Mouse (Mus musculus) forebrain, embryonic 12.5 days (tissue): ENCODE measurements around the gene Cers3. TPM values are rescaled to one million over a fixed set of nuclear protein-coding genes. Genes with fewer than 3 reads are reported as not detected.

Source experiments
- ATAC-seq: fragments of 200-750 bp; cut with Nextera tagmentation; 2 replicates; pipeline ENCODE4 v1.8.0; 2017; ENCODE audit warnings: moderate TSS enrichment; ENCODE audit not compliant: low FRiP score
- H3K27ac ChIP-seq: fragments of 300-500 bp; sonication (generic); 2 replicates; pipeline ENCODE4 v1.5.1; 2016; ENCODE audit warnings: mild to moderate bottlenecking
- H3K27me3 ChIP-seq: fragments of 300-500 bp; sonication (generic); 2 replicates; pipeline ENCODE4 v1.6.1; 2016; ENCODE audit warnings: mild to moderate bottlenecking
- H3K36me3 ChIP-seq: fragments of 300-500 bp; sonication (generic); replicated peaks from 2 replicates; pipeline ENCODE4 v1.6.1; 2016; ENCODE audit warnings: mild to moderate bottlenecking
- H3K4me1 ChIP-seq: fragments of 300-500 bp; sonication (generic); 2 replicates; pipeline ENCODE4 v1.6.1; 2016
- H3K4me2 ChIP-seq: fragments of 300-500 bp; sonication (generic); 2 replicates; pipeline ENCODE4 v1.6.1; 2016; ENCODE audit warnings: mild to moderate bottlenecking, moderate library complexity
- H3K4me3 ChIP-seq: fragments of 300-500 bp; sonication (generic); replicated peaks from 2 replicates; pipeline ENCODE4 v1.5.1; 2016; ENCODE audit warnings: mild to moderate bottlenecking
- H3K9ac ChIP-seq: fragments of 300-500 bp; sonication (generic); 2 replicates; pipeline ENCODE4 v1.6.1; 2016; ENCODE audit warnings: mild to moderate bottlenecking
- H3K9me3 ChIP-seq: fragments of 300-500 bp; sonication (generic); 2 replicates; pipeline ENCODE4 v1.6.1; 2016
- WGBS: fragments of 180-500 bp; shearing (Covaris S2); methylation state at CpG from one replicate; pipeline ENCODE4 v1.1.7; 2016; 5-methylcytosine and 5-hydroxymethylcytosine counted together
- polyA plus RNA-seq: library from polyadenylated mRNA; unstranded; fragments of >200 nt; fragmentation: Nextera tagmentation; extraction: Ambion mirVana; gene quantifications from 2 replicates; pipeline ENCODE4 v1.2.1, GENCODE M21; 2016

Gene Cers3
- polyA plus RNA-seq, 1 experiment from 2014 or later, result 1.4 TPM

GRCm38 (mm10) chr7:66812737-66813136, 69.4 kb downstream of the Cers3 start:
- Histone ChIP-seq H3K27ac (no peak overlapping the region), H3K9ac (no peak overlapping the region), H3K36me3 (no peaks in the 10 kb centered on the region), H3K4me2 (no peak overlapping the region), H3K4me1 (no peaks in the 10 kb centered on the region), H3K4me3 (no peak overlapping the region), H3K9me3 (no peaks in the 10 kb centered on the region), H3K27me3 (no peaks in the 10 kb centered on the region)
- ATAC-seq, result no peak
- 75% methylated on average over 9 of the region's 9 CpGs for WGBS

- ATAC-seq, result no peak
- 74% methylated on average over 1 of the region's 1 CpGs for WGBS
- Histone ChIP-seq H3K4me2 (no peak overlapping the region), H3K27ac (no peak overlapping the region), H3K4me1 (no peaks in the 10 kb centered on the region), H3K27me3 (no peaks in the 10 kb centered on the region), H3K36me3 (no peaks in the 10 kb centered on the region), H3K4me3 (no peak overlapping the region), H3K9ac (no peak overlapping the region), H3K9me3 (no peaks in the 10 kb centered on the region)
Observed at GRCm38 (mm10) chr7:66813172-66813571, 69.9 kb downstream of the Cers3 start.

DNA sequence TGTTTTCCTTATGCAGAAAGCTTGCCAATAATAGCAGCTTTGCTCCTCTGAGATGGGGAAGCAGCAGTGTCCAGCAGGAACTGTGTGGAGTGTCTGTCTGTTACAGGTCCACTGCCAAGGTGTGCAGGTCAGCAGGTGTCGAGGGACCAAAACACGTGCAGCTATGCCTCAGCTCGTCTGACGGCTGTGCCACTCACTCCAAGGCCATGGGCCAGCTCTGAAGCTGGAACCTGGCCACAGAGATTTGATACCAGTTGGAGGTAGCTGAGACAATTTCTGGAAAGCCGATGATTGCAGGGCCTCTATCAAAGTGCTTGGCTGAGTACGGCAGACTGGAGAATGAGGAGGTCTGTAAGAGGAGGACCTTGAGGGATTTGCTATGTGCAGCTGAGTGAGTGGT, 72.2 kb downstream of the Cers3 start:
- no peak for ATAC-seq
- Histone ChIP-seq H3K4me1 (no peaks in the 10 kb centered on the region), H3K4me3 (no peak overlapping the region), H3K9ac (no peak overlapping the region), H3K36me3 (no peaks in the 10 kb centered on the region), H3K4me2 (no peak overlapping the region), H3K27ac (no peak overlapping the region), H3K27me3 (no peaks in the 10 kb centered on the region), H3K9me3 (no peaks in the 10 kb centered on the region)
- 89% methylated on average over 6 of the region's 6 CpGs for WGBS

- Histone ChIP-seq H3K27me3 (no peaks in the 10 kb centered on the region), H3K9me3 (no peaks in the 10 kb centered on the region), H3K27ac (no peak overlapping the region), H3K4me1 (no peaks in the 10 kb centered on the region), H3K4me3 (no peak overlapping the region), H3K4me2 (no peak overlapping the region), H3K9ac (no peak overlapping the region), H3K36me3 (no peaks in the 10 kb centered on the region)
- ATAC-seq, result no peak
- 29% methylated on average over 6 of the region's 6 CpGs for WGBS
Observed at GRCm38 (mm10) chr7:66820034-66820433, 76.7 kb downstream of the Cers3 start.

GRCm38 (mm10) chr7:66830803-66831202, 87.5 kb downstream of the Cers3 start:
- H3K9ac ChIP-seq, result no peak overlapping the region
- no peak overlapping the region for H3K27ac ChIP-seq
- no peaks in the 10 kb centered on the region for H3K4me1 ChIP-seq
- no peak overlapping the region for H3K4me3 ChIP-seq
- no peaks in the 10 kb centered on the region for H3K9me3 ChIP-seq
- H3K27me3 ChIP-seq, result 0 out of 2 replicates have a peak, but pooled peaks cover 6% of the 10 kb centered on the region
- no peak for ATAC-seq
- WGBS, result 83% methylated on average over 5 of the region's 5 CpGs
- H3K36me3 ChIP-seq, result no peaks in the 10 kb centered on the region
- no peak overlapping the region for H3K4me2 ChIP-seq

- H3K4me3 ChIP-seq, result no peak overlapping the region
- 72% methylated on average over 5 of the region's 5 CpGs for WGBS
- no peak for ATAC-seq
Observed at GRCm38 (mm10) chr7:66831295-66831694, 88.0 kb downstream of the Cers3 start.

DNA sequence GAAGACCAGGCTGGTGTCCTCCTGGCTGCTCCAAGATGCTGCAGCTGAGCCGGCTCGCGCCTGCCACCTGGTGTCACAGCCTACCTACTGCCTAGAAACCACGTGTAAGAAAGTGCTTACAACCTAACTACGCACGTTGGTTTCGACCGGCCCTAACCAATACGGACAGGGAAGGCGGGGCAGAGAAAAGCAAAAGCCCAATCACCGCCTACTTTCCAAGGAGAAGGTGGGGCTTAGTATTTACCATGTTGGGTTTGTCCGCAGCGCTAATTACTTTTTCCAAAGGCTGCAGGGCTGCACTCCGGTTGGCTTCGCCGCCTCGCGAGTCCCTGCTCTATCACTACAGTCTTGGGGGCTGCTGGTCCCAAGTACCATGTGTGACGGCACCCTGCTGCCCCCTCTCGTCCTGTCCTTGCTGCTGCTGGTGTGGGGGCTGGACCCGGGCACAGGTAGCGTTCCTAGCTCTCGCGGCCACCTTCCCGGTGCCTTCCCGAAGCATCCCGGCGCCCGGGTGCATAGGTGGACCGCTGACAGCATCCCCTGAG, 96.2 kb downstream of the Cers3 start, which contains the start of gene Adamts17:
Adamts17 (plus strand) TSS at position 273 of the 545 bp plus-strand sequence.
- peaks cover 12% of the 10 kb centered on the region; the same call in 1 of the 2 replicates for H3K4me1 ChIP-seq
- H3K4me3 ChIP-seq, result peak within 1 kb of the TSS; percentile 53
- WGBS, result under 1% methylated on average over 30 of the region's 30 CpGs
- ATAC-seq, result peak; percentile 98
- H3K9ac ChIP-seq, result peak within 1 kb of the TSS; percentile 53
- peak within 1 kb of the TSS; percentile 100 for H3K4me2 ChIP-seq
- H3K9me3 ChIP-seq, result no peaks in the 10 kb centered on the region
- H3K27ac ChIP-seq, result no peak within 1 kb of the TSS
- H3K36me3 ChIP-seq, result no peaks in the 10 kb centered on the region
- H3K27me3 ChIP-seq, result peaks cover 44% of the 10 kb centered on the region

More at GRCm38 (mm10) chr7:66831295-66831694, 88.0 kb downstream of the Cers3 start:
- no peak overlapping the region for H3K4me2 ChIP-seq
- no peaks in the 10 kb centered on the region for H3K4me1 ChIP-seq
- no peak overlapping the region for H3K9ac ChIP-seq
- no peaks in the 10 kb centered on the region for H3K9me3 ChIP-seq
- H3K27me3 ChIP-seq, result 0 out of 2 replicates have a peak, but pooled peaks cover 6% of the 10 kb centered on the region
- no peak overlapping the region for H3K27ac ChIP-seq
- no peaks in the 10 kb centered on the region for H3K36me3 ChIP-seq

DNA sequence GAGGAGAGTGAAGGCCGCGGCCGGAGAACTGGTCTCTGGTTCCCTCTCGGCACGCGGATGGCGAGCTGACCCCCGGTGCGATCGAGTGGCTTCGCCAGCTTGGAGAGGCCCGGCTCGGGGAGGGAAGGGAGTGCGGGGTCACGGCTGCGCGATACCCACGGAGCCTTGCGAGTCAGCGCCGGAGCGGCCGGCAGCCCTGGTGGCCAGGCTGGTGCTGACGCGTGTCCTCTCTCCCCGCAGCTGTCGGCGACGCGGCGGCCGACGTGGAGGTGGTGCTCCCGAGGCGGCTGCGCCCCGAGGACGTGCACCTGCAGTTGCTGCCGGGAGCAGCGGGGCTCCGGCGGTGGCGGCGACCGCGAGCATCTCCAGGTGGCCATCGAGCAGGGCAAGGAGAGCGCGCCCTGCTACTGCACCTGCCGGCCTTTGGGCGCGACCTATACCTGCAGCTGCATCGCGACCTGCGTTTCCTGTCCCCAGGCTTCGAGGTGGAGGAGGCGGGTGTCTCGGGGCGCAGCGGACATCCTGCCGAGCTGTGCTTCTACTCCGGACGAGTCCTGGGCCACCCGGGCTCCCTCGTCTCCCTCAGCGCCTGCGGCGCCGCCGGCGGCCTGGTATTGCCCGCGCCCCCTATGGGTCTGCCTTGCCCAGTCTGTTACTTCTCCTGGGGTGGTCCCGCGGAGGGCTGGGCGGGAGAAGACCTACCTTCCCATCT, 96.9 kb downstream of the Cers3 start:
- 0% methylated on average over 56 of the region's 76 CpGs for WGBS
- Histone ChIP-seq H3K27me3 (peaks cover 44% of the 10 kb centered on the region), H3K9ac (peak overlapping the region; percentile 53), H3K36me3 (no peaks in the 10 kb centered on the region), H3K4me1 (peaks cover 12% of the 10 kb centered on the region; the same call in 1 of the 2 replicates), H3K9me3 (no peaks in the 10 kb centered on the region), H3K27ac (no peak overlapping the region), H3K4me3 (peak overlapping the region; percentile 53), H3K4me2 (peak overlapping the region; percentile 100)
- peak; percentile 66 for ATAC-seq

DNA sequence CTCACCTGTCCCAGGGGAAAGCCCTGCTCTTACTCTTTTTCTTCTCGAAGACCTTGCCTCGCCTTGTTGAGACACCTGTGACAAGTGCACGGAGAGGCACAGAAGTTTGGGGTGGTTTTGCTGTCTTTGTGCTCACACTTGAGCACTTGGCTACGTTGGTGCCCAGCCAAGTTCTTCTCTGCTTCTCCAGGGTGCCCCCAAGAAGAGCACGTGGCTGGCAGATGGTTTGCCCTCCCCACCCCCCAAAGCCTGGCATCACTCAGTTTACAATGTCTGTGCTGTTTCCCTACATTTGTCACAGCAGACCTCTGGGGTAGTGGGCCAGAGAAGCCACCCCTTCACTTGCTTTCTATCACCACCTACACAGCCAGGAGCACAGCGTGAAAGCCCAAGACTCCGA, 97.9 kb downstream of the Cers3 start:
- Histone ChIP-seq H3K27me3 (peaks cover 44% of the 10 kb centered on the region), H3K4me1 (peaks cover 12% of the 10 kb centered on the region; the same call in 1 of the 2 replicates), H3K36me3 (no peaks in the 10 kb centered on the region), H3K9me3 (no peaks in the 10 kb centered on the region), H3K4me3 (no peak overlapping the region), H3K27ac (no peak overlapping the region), H3K4me2 (peak overlapping the region; percentile 100; the same call in 1 of the 2 replicates), H3K9ac (no peak overlapping the region)
- WGBS, result 76% methylated on average over 7 of the region's 7 CpGs
- ATAC-seq, result no peak

DNA sequence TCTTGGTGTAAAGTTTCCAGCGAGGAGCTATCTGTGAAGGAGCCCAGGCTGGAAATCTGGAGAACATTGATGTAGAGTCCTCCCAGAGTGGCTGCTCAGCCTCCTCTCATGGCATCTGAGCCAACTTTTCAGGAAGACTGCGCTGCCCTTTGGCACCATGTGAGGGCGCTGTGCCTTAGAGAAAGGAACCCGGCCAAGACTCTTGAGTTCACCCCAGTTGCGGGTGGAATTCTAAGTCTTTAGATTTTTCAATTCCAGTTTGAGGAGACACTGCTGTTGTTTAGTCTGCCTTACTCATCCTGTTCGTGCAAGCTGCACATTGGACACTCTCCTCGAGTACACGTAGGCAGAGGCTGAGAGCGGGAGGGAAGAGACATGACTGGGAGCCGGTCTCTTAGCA, 98.7 kb downstream of the Cers3 start:
- Histone ChIP-seq H3K4me2 (no peak overlapping the region), H3K27me3 (peaks cover 44% of the 10 kb centered on the region), H3K27ac (no peak overlapping the region), H3K36me3 (no peaks in the 10 kb centered on the region), H3K9me3 (no peaks in the 10 kb centered on the region), H3K4me1 (peaks cover 12% of the 10 kb centered on the region; the same call in 1 of the 2 replicates), H3K9ac (no peak overlapping the region), H3K4me3 (no peak overlapping the region)
- WGBS, result 58% methylated on average over 10 of the region's 10 CpGs
- no peak for ATAC-seq

GRCm38 (mm10) chr7:66843846-66844245, 100.5 kb downstream of the Cers3 start:
- 75% methylated on average over 2 of the region's 2 CpGs for WGBS
- peaks cover 32% of the 10 kb centered on the region for H3K27me3 ChIP-seq
- H3K9ac ChIP-seq, result no peak overlapping the region
- no peaks in the 10 kb centered on the region for H3K36me3 ChIP-seq
- no peaks in the 10 kb centered on the region for H3K9me3 ChIP-seq
- no peak overlapping the region for H3K4me3 ChIP-seq
- no peak overlapping the region for H3K27ac ChIP-seq
- no peak overlapping the region for H3K4me2 ChIP-seq
- no peak for ATAC-seq
- H3K4me1 ChIP-seq, result peaks cover 12% of the 10 kb centered on the region; the same call in 1 of the 2 replicates

- 74% methylated on average over 6 of the region's 6 CpGs for WGBS
- H3K9me3 ChIP-seq, result no peaks in the 10 kb centered on the region
- no peak overlapping the region for H3K4me2 ChIP-seq
- no peaks in the 10 kb centered on the region for H3K36me3 ChIP-seq
- H3K27me3 ChIP-seq, result peaks cover 13% of the 10 kb centered on the region
- H3K4me3 ChIP-seq, result no peak overlapping the region
- no peak overlapping the region for H3K9ac ChIP-seq
- H3K27ac ChIP-seq, result no peak overlapping the region
- no peaks in the 10 kb centered on the region for H3K4me1 ChIP-seq
- ATAC-seq, result no peak
Observed at GRCm38 (mm10) chr7:66846582-66846981, 103.3 kb downstream of the Cers3 start.

DNA sequence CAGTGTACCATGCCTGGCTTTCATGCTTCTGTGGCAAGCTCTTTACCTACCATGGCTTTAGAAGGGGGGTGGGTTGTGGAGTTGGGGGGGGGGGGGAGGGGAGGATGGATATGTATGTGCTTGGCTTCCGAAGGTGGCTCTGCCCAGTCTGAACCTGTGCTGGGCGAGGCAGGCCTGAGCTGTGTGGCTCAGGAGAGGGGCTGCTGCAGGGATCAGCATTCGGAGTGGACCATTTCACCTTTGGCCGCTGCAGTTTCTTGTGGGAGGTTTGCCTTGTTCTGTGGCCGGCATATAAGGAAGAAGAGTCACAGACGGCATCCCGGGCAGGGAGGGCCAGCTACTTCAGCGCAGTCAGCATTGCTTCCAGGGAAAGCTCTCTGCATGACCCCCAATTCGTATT, 104.0 kb downstream of the Cers3 start:
- ATAC-seq, result no peak
- 91% methylated on average over 9 of the region's 9 CpGs for WGBS
- Histone ChIP-seq H3K36me3 (no peaks in the 10 kb centered on the region), H3K4me2 (no peak overlapping the region), H3K4me3 (no peak overlapping the region), H3K4me1 (no peaks in the 10 kb centered on the region), H3K27me3 (peaks cover 6% of the 10 kb centered on the region; the same call in 1 of the 2 replicates), H3K9me3 (no peaks in the 10 kb centered on the region), H3K27ac (no peak overlapping the region), H3K9ac (no peak overlapping the region)
